ENCODE assay signal across 14 mouse cellular contexts in the genomic region with DNA sequence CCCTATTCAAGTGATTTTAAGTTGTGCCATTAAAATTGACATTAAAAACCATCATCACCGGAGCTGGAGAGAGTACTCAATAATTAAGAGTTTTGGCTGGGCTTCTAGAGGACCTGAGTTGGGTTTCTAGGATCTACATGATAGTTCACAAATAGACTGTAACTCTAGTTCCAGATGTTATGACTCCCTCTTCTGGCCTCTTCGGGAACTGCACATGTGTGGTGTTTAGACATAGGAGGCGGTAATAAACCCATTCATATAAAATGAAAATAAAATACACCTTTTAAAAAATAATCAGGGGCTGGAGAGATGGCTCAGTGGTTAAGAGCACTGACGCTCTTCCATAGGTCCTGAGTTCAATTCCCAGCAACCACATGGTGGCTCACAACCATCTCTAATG.
A peak's percentile ranks its signal among the peaks of the same experiment; 100 is the strongest.
DNase-seq lines count a peak whose midpoint lies in the region; TF ChIP-seq lines count a peak whose summit lies in the region.
"Had no signal": no experiment of that assay in that cellular context is flagged by ENCODE, and none has a peak within 500 bp of the region (broad histone marks: within the 10 kb centered on the region; RNA-seq: fewer than 3 reads in every experiment).

No protein-coding gene starts in this region.

- no peak overlapping the region for H3K4me3 ChIP-seq in gastrocnemius, adult 2 months
- H3K4me3 ChIP-seq in layer of hippocampus, adult 2 months, result no peak overlapping the region
- H3K4me3 ChIP-seq: hindbrain, embryonic 15.5 days; lung, embryonic 15.5 days had no signal

- TF ChIP-seq CTCF in gastrocnemius, adult 2 months (IDR thresholded peaks at IDR 0.05), result peak; percentile 31; the same call in 1 of the 2 replicates
- TF ChIP-seq CTCF in layer of hippocampus, adult 2 months (conservative IDR thresholded peaks at IDR 0.05), result peak; percentile 56

- no peak for DNase-seq in gastrocnemius, adult 2 months
- DNase-seq in gastrocnemius, postnatal 4 days (ENCODE audit: low spot score in 2 of 2), result no peak
- DNase-seq in layer of hippocampus, adult 2 months (ENCODE audit: low spot score in 2 of 2), result no peak
- DNase-seq in layer of hippocampus, adult 9-11 months, result no peak
- peak; percentile 12 for DNase-seq in 416B (ENCODE audit: low read depth)
- peak; percentile 3 for DNase-seq in NIH3T3 (ENCODE audit: low read depth)
- no peak for DNase-seq in natural killer cell, adult 2 months (ENCODE audit: low spot score in 2 of 2)
- DNase-seq in cerebellum, postnatal 4 days (ENCODE audit: low spot score in 2 of 2), result no peak
- DNase-seq: B cell, adult 2 months; cerebellum, adult 11-12 months; embryo, embryonic 11 days; right cerebral cortex, adult 18-20 months had no signal

- intact Hi-C loops in gastrocnemius, adult 2 months (cut with DNase I), result no loop called here

- H3K27ac ChIP-seq in gastrocnemius, adult 2 months, result no peak overlapping the region
- no peak overlapping the region for H3K27ac ChIP-seq in layer of hippocampus, adult 2 months
- H3K27ac ChIP-seq: hindbrain, embryonic 15.5 days; lung, embryonic 15.5 days had no signal

Comparison
In these comparisons a context has a peak if more than half of its experiments do, and no peak if none do; other contexts are left out.
1. DNase-seq: peak in 416B (single experiment) and NIH3T3 (single experiment); none in gastrocnemius, adult 2 months (single experiment), gastrocnemius, postnatal 4 days (0 of 2), layer of hippocampus, adult 2 months (0 of 2), layer of hippocampus, adult 9-11 months (single experiment), natural killer cell, adult 2 months (0 of 2) and cerebellum, postnatal 4 days (0 of 2).